Comparison of ENCODE assay signal across 7 mouse cellular contexts in the genomic region with DNA sequence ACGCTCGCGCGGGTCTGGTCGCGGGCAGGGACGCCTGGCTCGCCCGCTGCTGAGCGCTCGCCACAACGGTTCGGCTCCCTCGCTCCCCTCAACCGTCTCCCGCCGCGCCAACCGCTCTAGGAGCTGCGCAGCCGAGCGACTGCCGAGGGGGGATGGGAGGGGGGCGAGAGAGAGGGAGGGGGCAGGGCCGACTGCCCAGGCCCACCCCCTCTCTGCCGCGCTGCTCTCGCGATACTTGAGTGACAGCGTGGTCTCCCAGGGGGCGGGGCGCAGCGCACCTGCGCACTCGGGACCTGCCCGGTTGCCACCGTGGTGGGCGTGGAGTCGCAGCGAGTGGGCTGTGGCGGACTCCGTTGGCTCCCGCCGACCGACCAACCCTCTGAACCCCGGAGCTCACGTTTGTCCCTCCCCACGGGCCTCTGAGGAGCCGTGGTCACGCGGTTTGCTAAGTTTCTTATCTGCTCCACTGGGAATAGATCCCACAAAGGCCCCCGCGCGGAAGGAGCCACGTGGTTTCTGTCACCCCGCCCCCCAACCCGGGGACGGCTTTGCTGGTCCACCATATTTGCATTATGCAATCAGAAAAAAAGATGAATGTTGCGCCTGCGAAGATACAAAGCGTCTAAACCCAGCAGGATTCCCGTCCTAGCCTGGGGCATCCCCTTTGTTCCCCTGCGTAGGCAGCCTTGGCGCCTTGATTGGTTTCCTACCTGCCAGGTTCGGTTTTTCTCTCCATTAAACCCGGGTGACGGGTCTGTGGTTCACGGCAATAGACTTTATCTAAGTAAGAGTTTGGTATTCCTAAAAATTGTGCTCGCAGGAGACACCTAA. TPM values are rescaled to one million over a fixed set of nuclear protein-coding genes. Genes with fewer than 3 reads are reported as not detected.
A peak's percentile ranks its signal among the peaks of the same experiment; 100 is the strongest.
DNase-seq lines count a peak whose midpoint lies in the region; ATAC-seq lines count a peak whose summit lies in the region.

A gene (minus strand): TSS at position 469 of the 831 bp plus-strand sequence.
A gene (plus strand): TSS at position 567 of the 831 bp plus-strand sequence.

- no peaks in the 10 kb centered on the region for H3K27me3 ChIP-seq in embryonic facial prominence, embryonic 12.5 days
- no peaks in the 10 kb centered on the region for H3K27me3 ChIP-seq in limb, embryonic 11.5 days (ENCODE audit: control insufficient read depth, insufficient read depth, low read length)
- H3K27me3 ChIP-seq in midbrain, embryonic 14.5 days (ENCODE audit: control insufficient read depth, insufficient read depth, low read length): no peaks in the 10 kb centered on the region

- under 1% methylated on average over 68 of the region's 69 CpGs for WGBS in embryonic facial prominence, embryonic 12.5 days
- WGBS in limb, embryonic 11.5 days: under 1% methylated on average over 61 of the region's 69 CpGs
- WGBS in midbrain, embryonic 14.5 days: under 1% methylated on average over 58 of the region's 69 CpGs

- H3K4me1 ChIP-seq in embryonic facial prominence, embryonic 12.5 days: peaks cover 40% of the 10 kb centered on the region
- peaks cover 12% of the 10 kb centered on the region for H3K4me1 ChIP-seq in limb, embryonic 11.5 days (ENCODE audit: control insufficient read depth, insufficient read depth, low read length)
- H3K4me1 ChIP-seq in midbrain, embryonic 14.5 days (ENCODE audit: control insufficient read depth, insufficient read depth, low read length): peaks cover 56% of the 10 kb centered on the region

- H3K27ac ChIP-seq in embryonic facial prominence, embryonic 12.5 days: peak within 1 kb of the TSS; percentile 100
- peak within 1 kb of the TSS; percentile 99 for H3K27ac ChIP-seq in limb, embryonic 11.5 days (replicated peaks; ENCODE audit: low read depth, low read length)
- H3K27ac ChIP-seq in midbrain, embryonic 14.5 days (replicated peaks; ENCODE audit: low read depth, low read length): peak within 1 kb of the TSS; percentile 100

- ATAC-seq in embryonic facial prominence, embryonic 12.5 days (ENCODE audit: insufficient number of reproducible peaks, insufficient read depth, low FRiP score, low TSS enrichment): peak; percentile 92
- peak; percentile 94 for ATAC-seq in limb, embryonic 11.5 days (ENCODE audit: insufficient number of reproducible peaks, low FRiP score, low TSS enrichment, low read depth)
- ATAC-seq in midbrain, embryonic 14.5 days (ENCODE audit: low FRiP score, low TSS enrichment): peak; percentile 96

- H3K9me3 ChIP-seq in embryonic facial prominence, embryonic 12.5 days: no peaks in the 10 kb centered on the region
- no peaks in the 10 kb centered on the region for H3K9me3 ChIP-seq in limb, embryonic 11.5 days (ENCODE audit: control insufficient read depth, low read length)
- H3K9me3 ChIP-seq in midbrain, embryonic 14.5 days (ENCODE audit: control insufficient read depth, low read length): no peaks in the 10 kb centered on the region

- DNase-seq in adrenal gland, postnatal 25 days: peak; percentile 99
- DNase-seq in heart, adult 11 months: peak; percentile 100
- DNase-seq in kidney, adult 18-20 months: peak; percentile 99
- DNase-seq in limb, embryonic 11.5 days (ENCODE audit: low spot score): peak; percentile 100
- peak; percentile 99 for DNase-seq in midbrain, embryonic 14.5 days
- DNase-seq in spleen, adult 18-20 months: peak; percentile 98

- peak within 1 kb of the TSS; percentile 79 for H3K4me3 ChIP-seq in embryonic facial prominence, embryonic 12.5 days
- peak within 1 kb of the TSS; percentile 95 for H3K4me3 ChIP-seq in limb, embryonic 11.5 days (ENCODE audit: low read depth, low read length)
- peak within 1 kb of the TSS; percentile 94 for H3K4me3 ChIP-seq in midbrain, embryonic 14.5 days (replicated peaks; ENCODE audit: low read depth, low read length)

- H3K9ac ChIP-seq in embryonic facial prominence, embryonic 12.5 days: peak within 1 kb of the TSS; percentile 96
- peak within 1 kb of the TSS; percentile 99 for H3K9ac ChIP-seq in limb, embryonic 11.5 days (ENCODE audit: low read length)
- peak within 1 kb of the TSS; percentile 100 for H3K9ac ChIP-seq in midbrain, embryonic 14.5 days (replicated peaks; ENCODE audit: low read length)

- H3K36me3 ChIP-seq in embryonic facial prominence, embryonic 12.5 days: no peaks in the 10 kb centered on the region
- no peaks in the 10 kb centered on the region for H3K36me3 ChIP-seq in limb, embryonic 11.5 days (ENCODE audit: control insufficient read depth, insufficient read depth, low read length)
- no peaks in the 10 kb centered on the region for H3K36me3 ChIP-seq in midbrain, embryonic 14.5 days (ENCODE audit: control insufficient read depth, insufficient read depth, low read length)

- H3K4me2 ChIP-seq in embryonic facial prominence, embryonic 12.5 days (replicated peaks): peak within 1 kb of the TSS; percentile 62
- peak within 1 kb of the TSS; percentile 51 for H3K4me2 ChIP-seq in limb, embryonic 11.5 days (ENCODE audit: low read depth, severe bottlenecking)
- peak within 1 kb of the TSS; percentile 83 for H3K4me2 ChIP-seq in midbrain, embryonic 14.5 days (ENCODE audit: low read length)

RNA-seq across cellular contexts. Expression of the first gene that starts in this region (rescaled TPM):
- total RNA-seq in adrenal gland, postnatal 25 days (2021): 55.2 and 55.8 TPM in 2 replicates
- polyA plus RNA-seq in embryonic facial prominence, embryonic 12.5 days (2016; fragmentation: Nextera tagmentation; extraction: Ambion mirVana): 165 and 176 TPM in 2 replicates
- 116 and 141 TPM in 2 replicates for polyA plus RNA-seq in limb, embryonic 11.5 days (2014; fragmentation: Nextera tagmentation; extraction: Ambion mirVana)
- 101 TPM in 2 replicates for polyA plus RNA-seq in midbrain, embryonic 14.5 days (2014; fragmentation: Nextera tagmentation; extraction: Ambion mirVana)

RNA-seq across cellular contexts. Expression of the second gene that starts in this region (rescaled TPM):
- total RNA-seq in adrenal gland, postnatal 25 days (2021): 3.4 and 4.3 TPM in 2 replicates
- polyA plus RNA-seq in embryonic facial prominence, embryonic 12.5 days (2016; fragmentation: Nextera tagmentation; extraction: Ambion mirVana): 0.52 and 0.92 TPM in 2 replicates
- polyA plus RNA-seq in limb, embryonic 11.5 days (2014; fragmentation: Nextera tagmentation; extraction: Ambion mirVana): 0.73 and 0.88 TPM in 2 replicates
- 0.79 and 0.89 TPM in 2 replicates for polyA plus RNA-seq in midbrain, embryonic 14.5 days (2014; fragmentation: Nextera tagmentation; extraction: Ambion mirVana)

Comparison
In these comparisons a context has a peak if more than half of its experiments do, and no peak if none do; other contexts are left out.
1. Peak in every context shown above with its lines: DNase-seq, ATAC-seq, H3K4me3 ChIP-seq and H3K27ac ChIP-seq.